Mouse (Mus musculus) E14TG2a.4 (cell line): Measurements from ENCODE around the gene Fam122a.

Source experiments
- H3K27me3 ChIP-seq: 2 replicates; pipeline ENCODE4 v1.6.1; 2014; ENCODE audit warnings: low read length, control low read depth; ENCODE audit not compliant: insufficient read depth
- H3K36me3 ChIP-seq: 2 replicates; pipeline ENCODE4 v1.6.1; 2014; ENCODE audit warnings: low read length, control low read depth; ENCODE audit not compliant: insufficient read depth
- H3K4me1 ChIP-seq: replicated peaks from 2 replicates; pipeline ENCODE4 v1.6.1; 2014; ENCODE audit warnings: low read depth, low read length, control low read depth
- H3K4me3 ChIP-seq: replicated peaks from 2 replicates; pipeline ENCODE4 v1.5.1; 2014; ENCODE audit warnings: mild to moderate bottlenecking, low read length
- H3K9me3 ChIP-seq: 2 replicates; pipeline ENCODE4 v1.6.1; 2014; ENCODE audit warnings: low read length, control low read depth
- CTCF ChIP-seq: conservative IDR thresholded peaks from 2 replicates; pipeline ENCODE4 v1.5.1; 2014; ENCODE audit warnings: low read length
- NANOG ChIP-seq: IDR thresholded peaks from 2 replicates; pipeline ENCODE4 v1.6.1; 2014; ENCODE audit warnings: borderline replicate concordance, low read length, mixed read lengths
- POU5F1 ChIP-seq: IDR thresholded peaks from 2 replicates; pipeline ENCODE4 v1.6.1; 2014; ENCODE audit warnings: low read length, borderline replicate concordance

Gene Fam122a

GRCm38 (mm10) chr19:24514661-24515642, 37.8 kb upstream of the Fam122a start:
- Histone ChIP-seq H3K36me3 (no peaks in the 10 kb centered on the region), H3K27me3 (no peaks in the 10 kb centered on the region), H3K4me3 (no peak overlapping the region), H3K9me3 (no peaks in the 10 kb centered on the region), H3K4me1 (no peaks in the 10 kb centered on the region)
- TF ChIP-seq NANOG = no peak
- TF ChIP-seq CTCF = no peak
- TF ChIP-seq POU5F1 = no peak

- no peak for TF ChIP-seq CTCF
- Histone ChIP-seq H3K4me3 (no peak overlapping the region), H3K4me1 (peaks cover 1% of the 10 kb centered on the region; the same call in 1 of the 2 replicates), H3K9me3 (no peaks in the 10 kb centered on the region), H3K27me3 (no peaks in the 10 kb centered on the region), H3K36me3 (no peaks in the 10 kb centered on the region)
These were observed 36.1 kb upstream of the Fam122a start for GRCm38 (mm10) chr19:24513105-24513843.

- Histone ChIP-seq H3K9me3 (no peaks in the 10 kb centered on the region), H3K27me3 (no peaks in the 10 kb centered on the region), H3K36me3 (no peaks in the 10 kb centered on the region), H3K4me3 (no peak overlapping the region), H3K4me1 (peaks cover 6% of the 10 kb centered on the region; the same call in 1 of the 2 replicates)
- no peak for TF ChIP-seq NANOG
- no peak for TF ChIP-seq CTCF
- TF ChIP-seq POU5F1 = no peak
These were observed 34.8 kb upstream of the Fam122a start for GRCm38 (mm10) chr19:24511939-24512338.

- TF ChIP-seq CTCF (no peak), POU5F1 (no peak), NANOG (no peak)
- Histone ChIP-seq H3K36me3 (no peaks in the 10 kb centered on the region), H3K9me3 (no peaks in the 10 kb centered on the region)
These were observed 32.2 kb upstream of the Fam122a start for GRCm38 (mm10) chr19:24509391-24509790.

GRCm38 (mm10) chr19:24508087-24508767, 31.1 kb upstream of the Fam122a start:
- Histone ChIP-seq H3K9me3 (no peaks in the 10 kb centered on the region), H3K4me3 (no peak overlapping the region), H3K4me1 (peaks cover 6% of the 10 kb centered on the region; the same call in 1 of the 2 replicates), H3K27me3 (no peaks in the 10 kb centered on the region), H3K36me3 (no peaks in the 10 kb centered on the region)
- no peak for TF ChIP-seq CTCF
- TF ChIP-seq NANOG = no peak
- no peak for TF ChIP-seq POU5F1

More at GRCm38 (mm10) chr19:24509391-24509790, 32.2 kb upstream of the Fam122a start:
- Histone ChIP-seq H3K4me1 (peaks cover 6% of the 10 kb centered on the region; the same call in 1 of the 2 replicates), H3K4me3 (no peak overlapping the region), H3K27me3 (no peaks in the 10 kb centered on the region)

- no peaks in the 10 kb centered on the region for H3K9me3 ChIP-seq
- no peak overlapping the region for H3K4me3 ChIP-seq
- TF ChIP-seq NANOG = no peak
- peaks cover 17% of the 10 kb centered on the region for H3K4me1 ChIP-seq
- no peaks in the 10 kb centered on the region for H3K27me3 ChIP-seq
- H3K36me3 ChIP-seq = no peaks in the 10 kb centered on the region
These were observed 25.7 kb upstream of the Fam122a start for GRCm38 (mm10) chr19:24502736-24503421.

GRCm38 (mm10) chr19:24501525-24501924, 24.4 kb upstream of the Fam122a start:
- Histone ChIP-seq H3K9me3 (no peaks in the 10 kb centered on the region), H3K36me3 (no peaks in the 10 kb centered on the region), H3K27me3 (no peaks in the 10 kb centered on the region), H3K4me3 (no peak overlapping the region), H3K4me1 (peaks cover 21% of the 10 kb centered on the region)
- TF ChIP-seq CTCF (no peak), NANOG (no peak), POU5F1 (no peak)
